Mouse (Mus musculus) forebrain, embryonic 14.5 days (tissue): Measurements from ENCODE around the gene Slc13a5. TPM values are rescaled to one million over a fixed set of nuclear protein-coding genes. Genes with fewer than 3 reads are reported as not detected.

ENCODE experiments used
- ATAC-seq: fragments of 200-750 bp; cut with Nextera tagmentation; 2 replicates; pipeline ENCODE4 v1.8.0; 2017; ENCODE audit warnings: mild to moderate bottlenecking, moderate library complexity
- DNase-seq: peaks from one replicate; pipeline ENCODE4 v3.0.0-alpha.2; 2015; ENCODE audit warnings: low spot score
- H3K27ac ChIP-seq: fragments of 300-500 bp; sonication (generic); 2 replicates; pipeline ENCODE4 v1.5.1; 2014; ENCODE audit warnings: low read depth, mild to moderate bottlenecking, control low read depth, low read length, moderate library complexity
- H3K27me3 ChIP-seq: fragments of 300-500 bp; sonication (generic); replicated peaks from 2 replicates; pipeline ENCODE4 v1.6.1; 2014; ENCODE audit warnings: low read length, control low read depth, mixed read lengths; ENCODE audit not compliant: control insufficient read depth, insufficient read depth
- H3K36me3 ChIP-seq: fragments of 300-500 bp; sonication (generic); 2 replicates; pipeline ENCODE4 v1.6.1; 2014; ENCODE audit warnings: low read length, control low read depth; ENCODE audit not compliant: control insufficient read depth, insufficient read depth
- H3K4me1 ChIP-seq: fragments of 300-500 bp; sonication (generic); 2 replicates; pipeline ENCODE4 v1.6.1; 2014; ENCODE audit warnings: antibody characterized with exemption, low read length, control low read depth; ENCODE audit not compliant: control insufficient read depth, insufficient read depth
- H3K4me2 ChIP-seq: fragments of 300-500 bp; sonication (generic); 2 replicates; pipeline ENCODE4 v1.6.1; 2014; ENCODE audit warnings: mild to moderate bottlenecking, control low read depth, low read length
- H3K4me3 ChIP-seq: fragments of 300-500 bp; sonication (generic); 2 replicates; pipeline ENCODE4 v1.5.1; 2014; ENCODE audit warnings: low read depth, low read length, control low read depth
- H3K9ac ChIP-seq: fragments of 300-500 bp; sonication (generic); 2 replicates; pipeline ENCODE4 v1.6.1; 2014; ENCODE audit warnings: mild to moderate bottlenecking, low read length, control low read depth, moderate library complexity
- H3K9me3 ChIP-seq: fragments of 300-500 bp; sonication (generic); replicated peaks from 2 replicates; pipeline ENCODE4 v1.6.1; 2016; ENCODE audit warnings: low read length, control low read depth, mixed read lengths; ENCODE audit not compliant: control insufficient read depth
- WGBS: fragments of 180-500 bp; shearing (Covaris S2); extraction: QIAGEN DNeasy Blood & Tissue Kit; methylation state at CpG from one replicate; pipeline ENCODE4 v1.1.7; 2014; 5-methylcytosine and 5-hydroxymethylcytosine counted together
- polyA plus RNA-seq: library from polyadenylated mRNA; unstranded; fragments of >200 nt; fragmentation: Nextera tagmentation; extraction: Ambion mirVana; gene quantifications from 2 replicates; pipeline ENCODE4 v1.2.1, GENCODE M21; 2014

Gene Slc13a5
- polyA plus RNA-seq, 1 experiment from 2014 or later, result 0.24 TPM

GRCm38 (mm10) chr11:72203440-72203839, 63.6 kb downstream of the Slc13a5 start:
- H3K4me3 ChIP-seq, result no peak overlapping the region
- no peak overlapping the region for H3K4me2 ChIP-seq
- H3K9me3 ChIP-seq, result no peaks in the 10 kb centered on the region
- H3K4me1 ChIP-seq, result peaks cover 15% of the 10 kb centered on the region
- H3K9ac ChIP-seq, result no peak overlapping the region
- no peak overlapping the region for H3K27ac ChIP-seq
- ATAC-seq (no peak), DNase-seq (no peak)
- peaks cover 27% of the 10 kb centered on the region for H3K36me3 ChIP-seq
- 73% methylated on average over 1 of the region's 1 CpGs for WGBS
- no peaks in the 10 kb centered on the region for H3K27me3 ChIP-seq

GRCm38 (mm10) chr11:72196506-72196905, 70.5 kb downstream of the Slc13a5 start:
- 88% methylated on average over 8 of the region's 8 CpGs for whole genome bisulfite sequencing
- H3K27me3 ChIP-seq, result no peaks in the 10 kb centered on the region
- peaks cover 62% of the 10 kb centered on the region for H3K36me3 ChIP-seq
- ATAC-seq (no peak), DNase-seq (no peak)
- H3K4me2 ChIP-seq, result no peak overlapping the region
- no peaks in the 10 kb centered on the region for H3K9me3 ChIP-seq
- H3K9ac ChIP-seq, result no peak overlapping the region
- no peaks in the 10 kb centered on the region for H3K4me1 ChIP-seq
- no peak overlapping the region for H3K27ac ChIP-seq
- H3K4me3 ChIP-seq, result no peak overlapping the region

- Histone ChIP-seq H3K4me3 (no peak overlapping the region), H3K9me3 (no peaks in the 10 kb centered on the region), H3K4me1 (no peaks in the 10 kb centered on the region), H3K27me3 (no peaks in the 10 kb centered on the region), H3K27ac (no peak overlapping the region), H3K4me2 (no peak overlapping the region), H3K36me3 (peaks cover 71% of the 10 kb centered on the region), H3K9ac (no peak overlapping the region)
- 93% methylated on average over 2 of the region's 2 CpGs for WGBS
- no peak for DNase-seq
- ATAC-seq, result no peak
Measured at GRCm38 (mm10) chr11:72194259-72194658, 72.8 kb downstream of the Slc13a5 start.

Other genes with a start within 250 kb of the Slc13a5 start
- gene Aipl1, start 229.7 kb downstream of the Slc13a5 start, polyA plus RNA-seq, result 0.09 TPM in 2 replicates
- gene Pimreg, start 225.2 kb downstream of the Slc13a5 start, polyA plus RNA-seq, result 97.8 and 123 TPM in 2 replicates
- gene Pitpnm3, start 131.4 kb downstream of the Slc13a5 start, polyA plus RNA-seq, result 0.94 and 1.4 TPM in 2 replicates
- 0.07 and 0.15 TPM in 2 replicates for gene Gm43951, start 60.4 kb downstream of the Slc13a5 start, polyA plus RNA-seq
- gene 4933427D14Rik, start 59.8 kb downstream of the Slc13a5 start, polyA plus RNA-seq, result 12.8 and 19.9 TPM in 2 replicates
- gene Txndc17, start 59.7 kb downstream of the Slc13a5 start, polyA plus RNA-seq, result 118 and 131 TPM in 2 replicates
- gene Med31, start 51.6 kb downstream of the Slc13a5 start, polyA plus RNA-seq, result 64.7 and 69.6 TPM in 2 replicates
- gene Xaf1, start 34.4 kb upstream of the Slc13a5 start, polyA plus RNA-seq, result 1.1 TPM in 2 replicates
- gene Fbxo39, start 47.2 kb upstream of the Slc13a5 start, polyA plus RNA-seq, result not detected in 2 replicates
- gene Tekt1, start 95.2 kb upstream of the Slc13a5 start, polyA plus RNA-seq, result 10.4 and 10.5 TPM in 2 replicates
- gene Smtnl2, start 144.5 kb upstream of the Slc13a5 start, polyA plus RNA-seq, result 1.4 and 1.6 TPM in 2 replicates
- gene Ggt6, start 168.3 kb upstream of the Slc13a5 start, polyA plus RNA-seq, result not detected in 2 replicates
- gene Mybbp1a, start 174.1 kb upstream of the Slc13a5 start, polyA plus RNA-seq, result 80.5 and 82.1 TPM in 2 replicates
- 4.6 and 5.8 TPM in 2 replicates for gene Spns2, start 222.7 kb upstream of the Slc13a5 start, polyA plus RNA-seq